Mouse (Mus musculus) midbrain, embryonic 12.5 days (tissue): Measurements from ENCODE around the gene Dnajc30. TPM values are rescaled to one million over a fixed set of nuclear protein-coding genes. Genes with fewer than 3 reads are reported as not detected.
A peak's percentile ranks its signal among the peaks of the same experiment; 100 is the strongest.
"Not testable (repeated sequence)": the region's sequence is repeated elsewhere in the genome, so short reads cannot be mapped to it uniquely, and the experiment has no call there.

Experiments
- ATAC-seq: fragments of 200-750 bp; cut with Nextera tagmentation; 2 replicates; pipeline ENCODE4 v1.8.0; 2017; ENCODE audit warnings: low read depth, moderate TSS enrichment, moderate library complexity; ENCODE audit not compliant: low FRiP score
- H3K27ac ChIP-seq: fragments of 300-500 bp; sonication (generic); replicated peaks from 2 replicates; pipeline ENCODE4 v1.5.1; 2016; ENCODE audit warnings: mild to moderate bottlenecking
- H3K27me3 ChIP-seq: fragments of 300-500 bp; sonication (generic); 2 replicates; pipeline ENCODE4 v1.6.1; 2016; ENCODE audit warnings: mild to moderate bottlenecking
- H3K36me3 ChIP-seq: fragments of 300-500 bp; sonication (generic); 2 replicates; pipeline ENCODE4 v1.6.1; 2016
- H3K4me1 ChIP-seq: fragments of 300-500 bp; sonication (generic); 2 replicates; pipeline ENCODE4 v1.6.1; 2016
- H3K4me2 ChIP-seq: fragments of 300-500 bp; sonication (generic); replicated peaks from 2 replicates; pipeline ENCODE4 v1.6.1; 2016; ENCODE audit warnings: mild to moderate bottlenecking, moderate library complexity
- H3K4me3 ChIP-seq: fragments of 300-500 bp; sonication (generic); 2 replicates; pipeline ENCODE4 v1.5.1; 2016; ENCODE audit warnings: mild to moderate bottlenecking
- H3K9ac ChIP-seq: fragments of 300-500 bp; sonication (generic); replicated peaks from 2 replicates; pipeline ENCODE4 v1.6.1; 2016; ENCODE audit warnings: mild to moderate bottlenecking, moderate library complexity
- H3K9me3 ChIP-seq: fragments of 300-500 bp; sonication (generic); 2 replicates; pipeline ENCODE4 v1.6.1; 2016; ENCODE audit warnings: mild to moderate bottlenecking
- WGBS: fragments of 180-500 bp; shearing (Covaris S2); methylation state at CpG from one replicate; pipeline ENCODE4 v1.1.7; 2016; 5-methylcytosine and 5-hydroxymethylcytosine counted together
- polyA plus RNA-seq: library from polyadenylated mRNA; unstranded; fragments of >200 nt; fragmentation: Nextera tagmentation; extraction: Ambion mirVana; gene quantifications from 2 replicates; pipeline ENCODE4 v1.2.1, GENCODE M21; 2016

Gene Dnajc30
- polyA plus RNA-seq, 1 experiment from 2014 or later: 27.6 TPM

- 65% methylated on average over 18 of the region's 18 CpGs for WGBS
- no peaks in the 10 kb centered on the region for H3K27me3 ChIP-seq
- H3K9ac ChIP-seq: no peak overlapping the region
- 0 out of 2 replicates have a peak, but pooled peaks cover 15% of the 10 kb centered on the region for H3K36me3 ChIP-seq
- no peak overlapping the region for H3K4me3 ChIP-seq
- H3K4me1 ChIP-seq: no peaks in the 10 kb centered on the region
- H3K27ac ChIP-seq: no peak overlapping the region
- no peak overlapping the region for H3K4me2 ChIP-seq
- no peaks in the 10 kb centered on the region for H3K9me3 ChIP-seq
- ATAC-seq: no peak
These were observed 28.2 kb upstream of the Dnajc30 start for GRCm38 (mm10) chr5:135035608-135036359.

GRCm38 (mm10) chr5:135037946-135038345, 26.1 kb upstream of the Dnajc30 start:
- WGBS: 93% methylated on average over 3 of the region's 3 CpGs
- 0 out of 2 replicates have a peak, but pooled peaks cover 5% of the 10 kb centered on the region for H3K27me3 ChIP-seq
- 0 out of 2 replicates have a peak, but pooled peaks cover 15% of the 10 kb centered on the region for H3K36me3 ChIP-seq
- H3K9me3 ChIP-seq: no peaks in the 10 kb centered on the region
- H3K9ac ChIP-seq: no peak overlapping the region
- H3K4me3 ChIP-seq: no peak overlapping the region
- no peak overlapping the region for H3K4me2 ChIP-seq
- ATAC-seq: no peak
- H3K27ac ChIP-seq: no peak overlapping the region
- H3K4me1 ChIP-seq: no peaks in the 10 kb centered on the region

GRCm38 (mm10) chr5:135039541-135039940, 24.5 kb upstream of the Dnajc30 start:
- no peak for ATAC-seq
- Histone ChIP-seq H3K4me3 (no peak overlapping the region), H3K9me3 (no peaks in the 10 kb centered on the region), H3K36me3 (0 out of 2 replicates have a peak, but pooled peaks cover 15% of the 10 kb centered on the region), H3K27me3 (0 out of 2 replicates have a peak, but pooled peaks cover 5% of the 10 kb centered on the region), H3K9ac (no peak overlapping the region; the same call in 1 of the 2 replicates), H3K4me1 (no peaks in the 10 kb centered on the region), H3K27ac (no peak overlapping the region), H3K4me2 (no peak overlapping the region)
- WGBS: 85% methylated on average over 9 of the region's 9 CpGs

GRCm38 (mm10) chr5:135040059-135040458, 23.9 kb upstream of the Dnajc30 start:
- H3K9ac ChIP-seq: no peak overlapping the region; the same call in 1 of the 2 replicates
- no peak overlapping the region for H3K4me2 ChIP-seq
- H3K4me1 ChIP-seq: no peaks in the 10 kb centered on the region
- H3K4me3 ChIP-seq: no peak overlapping the region
- 0 out of 2 replicates have a peak, but pooled peaks cover 21% of the 10 kb centered on the region for H3K36me3 ChIP-seq
- 48% methylated on average over 6 of the region's 6 CpGs for WGBS
- no peaks in the 10 kb centered on the region for H3K9me3 ChIP-seq
- no peak for ATAC-seq
- no peak overlapping the region; the same call in 1 of the 2 replicates for H3K27ac ChIP-seq
- H3K27me3 ChIP-seq: 0 out of 2 replicates have a peak, but pooled peaks cover 5% of the 10 kb centered on the region

- H3K36me3 ChIP-seq: peaks cover 28% of the 10 kb centered on the region; the same call in 1 of the 2 replicates
These were observed 23.2 kb upstream of the Dnajc30 start for GRCm38 (mm10) chr5:135040777-135041176.

GRCm38 (mm10) chr5:135042105-135042788, 21.8 kb upstream of the Dnajc30 start:
- WGBS: 33% methylated on average over 21 of the region's 21 CpGs

More at GRCm38 (mm10) chr5:135040777-135041176, 23.2 kb upstream of the Dnajc30 start:
- 0 out of 2 replicates have a peak overlapping the region, but pooled peaks have one; percentile 11 for H3K9ac ChIP-seq
- no peak overlapping the region for H3K27ac ChIP-seq
- WGBS: 93% methylated on average over 11 of the region's 11 CpGs
- H3K4me2 ChIP-seq: no peak overlapping the region
- no peaks in the 10 kb centered on the region for H3K4me1 ChIP-seq
- no peak for ATAC-seq
- H3K4me3 ChIP-seq: no peak overlapping the region
- 0 out of 2 replicates have a peak, but pooled peaks cover 5% of the 10 kb centered on the region for H3K27me3 ChIP-seq
- H3K9me3 ChIP-seq: no peaks in the 10 kb centered on the region

GRCm38 (mm10) chr5:135044575-135044974, 19.4 kb upstream of the Dnajc30 start:
- no peaks in the 10 kb centered on the region for H3K9me3 ChIP-seq
- H3K27me3 ChIP-seq: 0 out of 2 replicates have a peak, but pooled peaks cover 5% of the 10 kb centered on the region
- H3K9ac ChIP-seq: no peak overlapping the region
- H3K4me1 ChIP-seq: no peaks in the 10 kb centered on the region
- no peak for ATAC-seq
- no peak overlapping the region for H3K4me3 ChIP-seq
- 91% methylated on average over 3 of the region's 3 CpGs for WGBS
- H3K4me2 ChIP-seq: no peak overlapping the region
- no peak overlapping the region for H3K27ac ChIP-seq
- peaks cover 17% of the 10 kb centered on the region; the same call in 1 of the 2 replicates for H3K36me3 ChIP-seq

More at GRCm38 (mm10) chr5:135042105-135042788, 21.8 kb upstream of the Dnajc30 start:
- no peak for ATAC-seq
- no peak overlapping the region for H3K4me2 ChIP-seq
- peaks cover 28% of the 10 kb centered on the region; the same call in 1 of the 2 replicates for H3K36me3 ChIP-seq
- no peak overlapping the region for H3K9ac ChIP-seq
- no peaks in the 10 kb centered on the region for H3K9me3 ChIP-seq
- no peaks in the 10 kb centered on the region for H3K4me1 ChIP-seq
- no peak overlapping the region for H3K4me3 ChIP-seq
- H3K27me3 ChIP-seq: 0 out of 2 replicates have a peak, but pooled peaks cover 5% of the 10 kb centered on the region
- H3K27ac ChIP-seq: no peak overlapping the region

GRCm38 (mm10) chr5:135048539-135048938, 15.5 kb upstream of the Dnajc30 start:
- whole genome bisulfite sequencing: 91% methylated on average over 5 of the region's 5 CpGs
- no peak overlapping the region for H3K4me2 ChIP-seq
- no peak overlapping the region for H3K4me3 ChIP-seq
- H3K27me3 ChIP-seq: no peaks in the 10 kb centered on the region
- no peak overlapping the region for H3K9ac ChIP-seq
- H3K9me3 ChIP-seq: no peaks in the 10 kb centered on the region
- peaks cover 35% of the 10 kb centered on the region for H3K36me3 ChIP-seq
- no peaks in the 10 kb centered on the region for H3K4me1 ChIP-seq
- H3K27ac ChIP-seq: no peak overlapping the region
- ATAC-seq: no peak

GRCm38 (mm10) chr5:135049268-135049667, 14.7 kb upstream of the Dnajc30 start:
- H3K27ac ChIP-seq, H3K4me3 ChIP-seq, H3K27me3 ChIP-seq, H3K9me3 ChIP-seq, H3K4me2 ChIP-seq, H3K9ac ChIP-seq, H3K4me1 ChIP-seq, ATAC-seq: not testable (repeated sequence)
- peaks cover 42% of the 10 kb centered on the region for H3K36me3 ChIP-seq
- WGBS: 82% methylated on average over 6 of the region's 6 CpGs

- Histone ChIP-seq H3K27ac (no peak overlapping the region), H3K27me3 (no peaks in the 10 kb centered on the region), H3K9me3 (no peaks in the 10 kb centered on the region), H3K4me3 (no peak overlapping the region), H3K9ac (no peak overlapping the region), H3K4me1 (no peaks in the 10 kb centered on the region), H3K4me2 (no peak overlapping the region), H3K36me3 (peaks cover 65% of the 10 kb centered on the region)
- no peak for ATAC-seq
- 91% methylated on average over 12 of the region's 12 CpGs for WGBS
These were observed 10.6 kb upstream of the Dnajc30 start for GRCm38 (mm10) chr5:135053356-135053755.

GRCm38 (mm10) chr5:135064382-135064766, 372 bp downstream of the Dnajc30 start:
- no peaks in the 10 kb centered on the region for H3K27me3 ChIP-seq
- peaks cover 26% of the 10 kb centered on the region for H3K4me1 ChIP-seq
- ATAC-seq: no peak; the same call in 1 of the 2 replicates
- H3K9me3 ChIP-seq: no peaks in the 10 kb centered on the region
- H3K36me3 ChIP-seq: peaks cover 51% of the 10 kb centered on the region
- peak overlapping the region; percentile 60 for H3K27ac ChIP-seq
- H3K4me3 ChIP-seq: peak overlapping the region; percentile 95
- H3K4me2 ChIP-seq: peak overlapping the region; percentile 93
- WGBS: under 1% methylated on average over 40 of the region's 40 CpGs
- peak overlapping the region; percentile 86 for H3K9ac ChIP-seq
